10 mouse cellular contexts compared by ENCODE assay signal in the genomic region with DNA sequence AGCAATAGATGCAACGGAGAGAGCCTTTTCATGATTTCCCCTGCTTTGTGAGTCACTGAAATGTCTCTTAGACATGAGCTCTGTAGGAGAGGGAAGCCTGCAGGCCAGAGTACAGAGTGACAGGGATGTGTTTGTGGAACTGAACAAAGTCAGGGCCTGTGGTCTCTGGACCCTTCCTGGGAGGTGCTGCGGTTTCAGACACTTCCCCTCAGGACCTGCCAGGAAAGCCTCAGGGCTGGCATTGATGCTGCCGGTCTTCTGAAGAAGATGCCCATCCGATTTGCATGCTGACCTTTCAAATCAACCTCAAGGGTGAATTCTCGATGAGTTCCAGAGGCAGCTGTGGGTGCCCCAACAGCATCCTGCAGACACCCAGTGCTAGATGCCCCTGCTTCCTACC. TPM values are rescaled to one million over a fixed set of nuclear protein-coding genes. Genes with fewer than 3 reads are reported as not detected.
DNase-seq lines count a peak whose midpoint lies in the region; ATAC-seq lines count a peak whose summit lies in the region.
"Had no signal": no experiment of that assay in that cellular context is flagged by ENCODE, and none has a peak within 500 bp of the region (broad histone marks: within the 10 kb centered on the region; RNA-seq: fewer than 3 reads in every experiment).

No protein-coding gene starts in this region.

- H3K36me3 ChIP-seq in hindbrain, embryonic 11.5 days (ENCODE audit: control insufficient read depth, insufficient read depth, low read length), result no peaks in the 10 kb centered on the region
- no peaks in the 10 kb centered on the region for H3K36me3 ChIP-seq in midbrain, embryonic 15.5 days (replicated peaks)
- H3K36me3 ChIP-seq: heart, embryonic 15.5 days had no signal

- peak; percentile 85 for DNase-seq in heart, adult 11 months
- no peak for DNase-seq in heart, adult 8-10 months (ENCODE audit: low spot score)
- peak; percentile 16 for DNase-seq in CD4-positive helper T cell, adult 2 months (ENCODE audit: low read depth, low spot score)
- DNase-seq in hindbrain, embryonic 11.5 days (ENCODE audit: low spot score), result no peak
- no peak for DNase-seq in thymus, postnatal 36 days
- no peak for DNase-seq in kidney, adult 8-10 months
- DNase-seq in urinary bladder, postnatal 25 days (ENCODE audit: low spot score), result no peak
- DNase-seq: lung, postnatal 36 days had no signal

- peak overlapping the region; percentile 6; the same call in 1 of the 2 replicates for H3K27ac ChIP-seq in hindbrain, embryonic 11.5 days (ENCODE audit: low read depth, low read length)
- H3K27ac ChIP-seq in midbrain, embryonic 15.5 days, result 0 out of 2 replicates have a peak overlapping the region, but pooled peaks have one; percentile 25
- H3K27ac ChIP-seq: heart, embryonic 15.5 days had no signal

- no peak for ATAC-seq in hindbrain, embryonic 11.5 days (ENCODE audit: low FRiP score)
- no peak for ATAC-seq in midbrain, embryonic 15.5 days (replicated peaks)

- no peaks in the 10 kb centered on the region for H3K9me3 ChIP-seq in hindbrain, embryonic 11.5 days (ENCODE audit: control insufficient read depth, low read length)
- H3K9me3 ChIP-seq in midbrain, embryonic 15.5 days, result no peaks in the 10 kb centered on the region
- H3K9me3 ChIP-seq: heart, embryonic 15.5 days had no signal

- H3K9ac ChIP-seq in hindbrain, embryonic 11.5 days (ENCODE audit: low read depth, low read length), result no peak overlapping the region
- H3K9ac ChIP-seq in midbrain, embryonic 15.5 days, result no peak overlapping the region
- H3K9ac ChIP-seq: heart, embryonic 15.5 days had no signal

- H3K4me3 ChIP-seq in hindbrain, embryonic 11.5 days (ENCODE audit: low read depth, low read length), result no peak overlapping the region
- H3K4me3 ChIP-seq in midbrain, embryonic 15.5 days, result no peak overlapping the region
- H3K4me3 ChIP-seq: heart, embryonic 15.5 days had no signal

- WGBS in hindbrain, embryonic 11.5 days, result 61% methylated on average over 5 of the region's 5 CpGs
- 45% methylated on average over 5 of the region's 5 CpGs for WGBS in midbrain, embryonic 15.5 days

- peaks cover 11% of the 10 kb centered on the region for H3K4me1 ChIP-seq in hindbrain, embryonic 11.5 days (replicated peaks; ENCODE audit: control insufficient read depth, insufficient read depth, low read length)
- peaks cover 84% of the 10 kb centered on the region for H3K4me1 ChIP-seq in midbrain, embryonic 15.5 days

- H3K27me3 ChIP-seq in hindbrain, embryonic 11.5 days (ENCODE audit: control insufficient read depth, insufficient read depth, low read length), result no peaks in the 10 kb centered on the region
- H3K27me3 ChIP-seq in midbrain, embryonic 15.5 days (replicated peaks), result no peaks in the 10 kb centered on the region
- H3K27me3 ChIP-seq: heart, embryonic 15.5 days had no signal

- no peak overlapping the region for H3K4me2 ChIP-seq in hindbrain, embryonic 11.5 days (replicated peaks; ENCODE audit: low read depth, low read length)
- H3K4me2 ChIP-seq in midbrain, embryonic 15.5 days, result no peak overlapping the region
- H3K4me2 ChIP-seq: heart, embryonic 15.5 days had no signal

RNA-seq across cellular contexts. Expression of a gene that starts 41.5 kb away (rescaled TPM):
- 10 to 100 TPM; 25.5 to 43.7 (median 29.9) TPM for total RNA-seq in heart, adult 8-10 months (2022)
- 12.1 and 12.2 TPM in 2 replicates for polyA plus RNA-seq in hindbrain, embryonic 11.5 days (2014; fragmentation: Nextera tagmentation; extraction: Ambion mirVana)
- 16.8 and 18.2 TPM in 2 replicates for polyA plus RNA-seq in midbrain, embryonic 15.5 days (2015; fragmentation: Nextera tagmentation; extraction: Ambion mirVana)

Comparison
In these comparisons a context has a peak if more than half of its experiments do, and no peak if none do; other contexts are left out.
1. DNase-seq: peak in heart, adult 11 months (single experiment) and CD4-positive helper T cell, adult 2 months (single experiment); none in heart, adult 8-10 months (single experiment), hindbrain, embryonic 11.5 days (single experiment), thymus, postnatal 36 days (0 of 2), kidney, adult 8-10 months (0 of 2) and urinary bladder, postnatal 25 days (single experiment).